In the genomic region with DNA sequence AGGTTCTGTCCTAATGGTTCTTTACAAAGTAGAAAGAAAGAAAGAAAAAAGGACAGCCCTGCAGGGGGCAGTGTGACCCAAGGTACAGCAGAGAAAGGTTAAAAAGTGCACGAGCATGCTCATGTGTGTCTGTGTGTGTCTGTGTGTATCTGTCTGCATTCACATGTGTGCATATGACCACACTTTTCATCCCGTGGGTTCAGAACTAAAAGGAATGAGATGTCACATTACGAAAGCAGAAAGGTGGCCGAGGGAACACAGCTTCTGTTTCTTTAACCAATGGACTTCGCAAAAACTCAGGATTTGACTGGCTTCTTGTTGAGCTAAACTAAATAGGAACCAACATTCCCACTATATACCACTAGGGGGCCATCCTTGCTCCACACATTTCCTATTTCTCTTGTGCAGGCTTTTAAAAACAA, we compare ENCODE assay signal across 9 mouse cellular contexts. TPM values are rescaled to one million over a fixed set of nuclear protein-coding genes. Genes with fewer than 3 reads are reported as not detected.
DNase-seq lines count a peak whose midpoint lies in the region; ATAC-seq and TF ChIP-seq lines count a peak whose summit lies in the region.
"Had no signal": no experiment of that assay in that cellular context is flagged by ENCODE, and none has a peak within 500 bp of the region (broad histone marks: within the 10 kb centered on the region; RNA-seq: fewer than 3 reads in every experiment).

No protein-coding gene starts in this region.

- peak; percentile 33 to 60 (median 56) for TF ChIP-seq CTCF in MEL (IDR thresholded peaks at IDR 0.05 in 2 of 3, conservative IDR thresholded peaks at IDR 0.05 in 1 of 3; ENCODE audit: control insufficient read depth in 1 of 3, insufficient read depth in 1 of 3, low read depth in 2 of 3, low read length in 3 of 3, poor library complexity in 1 of 3, severe bottlenecking in 1 of 3)

- peak; percentile 32 to 62 for DNase-seq in gastrocnemius, postnatal 4 days (ENCODE audit: low spot score in 2 of 2)
- DNase-seq in gastrocnemius, postnatal 25 days: no peak
- DNase-seq in 3134 (ENCODE audit: extremely low read depth, insufficient read length, low spot score) (peak; percentile 54), MEL (ENCODE audit: low read depth, low spot score) (peak; percentile 89)
- peak; percentile 26 to 56 for DNase-seq in cerebellum, postnatal 25 days
- DNase-seq in lung, postnatal 36 days: peak; percentile 80
- peak; percentile 16 to 23 for DNase-seq in thymus, adult 18-20 months

- no peak overlapping the region for H3K27ac ChIP-seq in MEL (ENCODE audit: control insufficient read depth, low read depth, low read length)
- H3K27ac ChIP-seq in kidney, embryonic 16.5 days (ENCODE audit: low read length): no peak overlapping the region
- H3K27ac ChIP-seq: neural tube, embryonic 13.5 days had no signal

- 0 out of 2 replicates have a peak overlapping the region, but pooled peaks have one; percentile 16 for H3K4me2 ChIP-seq in kidney, embryonic 16.5 days (replicated peaks; ENCODE audit: low read depth, low read length)
- H3K4me2 ChIP-seq: neural tube, embryonic 13.5 days had no signal

- H3K4me3 ChIP-seq in MEL (ENCODE audit: control insufficient read depth in 1 of 2, insufficient read depth in 1 of 2, low read depth in 2 of 2, low read length in 2 of 2): peak overlapping the region; percentile 10 to 55; a peak in 2 of 4 replicates
- H3K4me3 ChIP-seq in kidney, embryonic 16.5 days (ENCODE audit: low read length): no peak overlapping the region
- H3K4me3 ChIP-seq: neural tube, embryonic 13.5 days had no signal

- H3K9me3 ChIP-seq in MEL (replicated peaks; ENCODE audit: insufficient read depth, low read length): no peaks in the 10 kb centered on the region
- no peaks in the 10 kb centered on the region for H3K9me3 ChIP-seq in kidney, embryonic 16.5 days (ENCODE audit: low read length)
- H3K9me3 ChIP-seq: neural tube, embryonic 13.5 days had no signal

- ATAC-seq in kidney, embryonic 16.5 days (ENCODE audit: low FRiP score, low TSS enrichment): no peak

- peak overlapping the region; percentile 49 for H3K9ac ChIP-seq in MEL (ENCODE audit: control insufficient read depth, low read depth, low read length, poor library complexity, severe bottlenecking)
- H3K9ac ChIP-seq in kidney, embryonic 16.5 days (replicated peaks; ENCODE audit: low read length): no peak overlapping the region
- H3K9ac ChIP-seq: neural tube, embryonic 13.5 days had no signal

- peak; percentile 69 for TF ChIP-seq RAD21 in MEL (IDR thresholded peaks at IDR 0.05; ENCODE audit: low read depth, low read length)

- H3K27me3 ChIP-seq in MEL (ENCODE audit: control insufficient read depth in 1 of 2, insufficient read depth in 2 of 2, low read length in 2 of 2): no peaks in the 10 kb centered on the region
- H3K27me3 ChIP-seq in kidney, embryonic 16.5 days (ENCODE audit: insufficient read depth, low read length): no peaks in the 10 kb centered on the region
- H3K27me3 ChIP-seq: neural tube, embryonic 13.5 days had no signal

- no peak for TF ChIP-seq POLR2A in MEL (IDR thresholded peaks at IDR 0.05; ENCODE audit: control insufficient read depth in 1 of 2, insufficient read depth in 1 of 2, low read depth in 1 of 2, low read length in 2 of 2, poor library complexity in 1 of 2)

- H3K4me1 ChIP-seq in MEL (ENCODE audit: control insufficient read depth in 1 of 2, insufficient read depth in 2 of 2, low read length in 2 of 2): no peaks in the 10 kb centered on the region
- H3K4me1 ChIP-seq in kidney, embryonic 16.5 days (ENCODE audit: insufficient read depth, low read length): no peaks in the 10 kb centered on the region
- H3K4me1 ChIP-seq: neural tube, embryonic 13.5 days had no signal

- no peaks in the 10 kb centered on the region for H3K79me2 ChIP-seq in MEL (ENCODE audit: control insufficient read depth, insufficient read depth, low read length, poor library complexity)

- 23% methylated on average over 5 of the region's 5 CpGs for WGBS in kidney, embryonic 16.5 days

- no peaks in the 10 kb centered on the region for H3K36me3 ChIP-seq in MEL (ENCODE audit: control insufficient read depth in 1 of 2, insufficient read depth in 2 of 2, low read length in 2 of 2)
- H3K36me3 ChIP-seq in kidney, embryonic 16.5 days (ENCODE audit: insufficient read depth, low read length): no peaks in the 10 kb centered on the region

- TF ChIP-seq EP300 in MEL (IDR thresholded peaks at IDR 0.05; ENCODE audit: low read depth in 1 of 2, low read length in 2 of 2): no peak

TF ChIP-seq in MEL, 35 proteins besides CTCF, POLR2A, EP300 and RAD21:
- TF ChIP-seq USF1 (IDR thresholded peaks at IDR 0.05; ENCODE audit: low read depth, low read length): no peak
- TF ChIP-seq MXI1 (IDR thresholded peaks at IDR 0.05; ENCODE audit: low read depth, low read length): 0 out of 2 replicates have a peak, but pooled peaks have one; percentile 19
- TF ChIP-seq MAZ (IDR thresholded peaks at IDR 0.05; ENCODE audit: low read depth, low read length): no peak
- TF ChIP-seq UBTF (IDR thresholded peaks at IDR 0.05; ENCODE audit: borderline replicate concordance, insufficient read depth, low read depth, low read length): no peak
- no peak for TF ChIP-seq MAFK (IDR thresholded peaks at IDR 0.05; ENCODE audit: borderline replicate concordance, low read depth, low read length)
- peak; percentile 33; the same call in 1 of the 2 replicates for TF ChIP-seq ZC3H11A (IDR thresholded peaks at IDR 0.05; ENCODE audit: low read depth, low read length)
- TF ChIP-seq MYC (IDR thresholded peaks at IDR 0.05; ENCODE audit: low read depth, low read length): no peak
- peak; percentile 37; the same call in 1 of the 2 replicates for TF ChIP-seq MAX (IDR thresholded peaks at IDR 0.05; ENCODE audit: low read length)
- TF ChIP-seq SMC3 (IDR thresholded peaks at IDR 0.05; ENCODE audit: low read depth, low read length): peak; percentile 56

RNA-seq across cellular contexts. Expression of gene Serac1, which starts 24.6 kb away (rescaled TPM):
- total RNA-seq in gastrocnemius, postnatal 4 days (2021): 10 to 100 TPM in 1 of 2 experiments, 1 to 10 TPM in 1; 9.4 to 10.8 TPM
- 1 to 10 TPM; 5.2 to 5.4 TPM for total RNA-seq in gastrocnemius, postnatal 25 days (2021)
- total RNA-seq in MEL (2012; rRNA removed): 4.1 and 4.2 TPM in 2 replicates
- 1 to 10 TPM in 1 of 2 experiments, not detected in 1; 5.9 TPM for polyA plus RNA-seq in MEL (2012; ENCODE audit: insufficient read depth in 1 of 2, insufficient read length in 2 of 2, low read depth in 1 of 2, low replicate concordance in 2 of 2, missing spikeins in 1 of 2)
- polyA plus RNA-seq in kidney, embryonic 16.5 days (2015; fragmentation: Nextera tagmentation; extraction: Ambion mirVana): 5.1 and 6.0 TPM in 2 replicates

RNA-seq across cellular contexts. Expression of gene Gtf2h5, which starts 24.6 kb away (rescaled TPM):
- 10 to 100 TPM; 86.7 to 88.4 TPM for total RNA-seq in gastrocnemius, postnatal 4 days (2021)
- 10 to 100 TPM; 45.1 to 49.0 TPM for total RNA-seq in gastrocnemius, postnatal 25 days (2021)
- total RNA-seq in MEL (2012; rRNA removed): 90.7 and 90.9 TPM in 2 replicates
- polyA plus RNA-seq in MEL (2012; ENCODE audit: insufficient read depth in 1 of 2, insufficient read length in 2 of 2, low read depth in 1 of 2, low replicate concordance in 2 of 2, missing spikeins in 1 of 2): 10 to 100 TPM in 1 of 2 experiments, not detected in 1; 78.3 TPM
- 153 and 156 TPM in 2 replicates for polyA plus RNA-seq in kidney, embryonic 16.5 days (2015; fragmentation: Nextera tagmentation; extraction: Ambion mirVana)

RNA-seq across cellular contexts. Expression of gene Tulp4, which starts 51.3 kb away (rescaled TPM):
- 100 to 1,000 TPM; 150 to 174 TPM for total RNA-seq in gastrocnemius, postnatal 4 days (2021)
- 100 to 1,000 TPM in 1 of 2 experiments, 10 to 100 TPM in 1; 95.2 to 117 TPM for total RNA-seq in gastrocnemius, postnatal 25 days (2021)
- total RNA-seq in MEL (2012; rRNA removed): 49.0 and 59.2 TPM in 2 replicates
- 1 to 10 TPM in 1 of 2 experiments, not detected in 1; 7.7 TPM for polyA plus RNA-seq in MEL (2012; ENCODE audit: insufficient read depth in 1 of 2, insufficient read length in 2 of 2, low read depth in 1 of 2, low replicate concordance in 2 of 2, missing spikeins in 1 of 2)
- 81.3 and 94.6 TPM in 2 replicates for polyA plus RNA-seq in kidney, embryonic 16.5 days (2015; fragmentation: Nextera tagmentation; extraction: Ambion mirVana)
